In genomic region chr1:166839833-166840232, GRCm38 (mm10) we compare ENCODE assay signal across 14 mouse cellular contexts.
DNase-seq lines count a peak whose midpoint lies in the region; ATAC-seq and TF ChIP-seq lines count a peak whose summit lies in the region.
"Had no signal": no experiment of that assay in that cellular context is flagged by ENCODE, and none has a peak within 500 bp of the region (broad histone marks: within the 10 kb centered on the region; RNA-seq: fewer than 3 reads in every experiment).

No protein-coding gene starts in this region.

- no peaks in the 10 kb centered on the region for H3K36me3 ChIP-seq in forebrain, embryonic 12.5 days (replicated peaks)
- H3K36me3 ChIP-seq in forebrain, embryonic 10.5 days (replicated peaks): no peaks in the 10 kb centered on the region
- no peaks in the 10 kb centered on the region for H3K36me3 ChIP-seq in forebrain, embryonic 15.5 days
- no peaks in the 10 kb centered on the region for H3K36me3 ChIP-seq in midbrain, embryonic 13.5 days
- H3K36me3 ChIP-seq: G1E had no signal

- H3K9ac ChIP-seq in forebrain, embryonic 12.5 days: no peak overlapping the region
- H3K9ac ChIP-seq in forebrain, embryonic 15.5 days (replicated peaks): no peak overlapping the region
- H3K9ac ChIP-seq in midbrain, embryonic 13.5 days (replicated peaks): no peak overlapping the region
- H3K9ac ChIP-seq: liver, embryonic 14.5 days had no signal

- TF ChIP-seq POLR2A in brain, embryonic 14.5 days (IDR thresholded peaks at IDR 0.05; ENCODE audit: borderline replicate concordance, extremely low read depth, insufficient read depth, insufficient read length, poor library complexity, severe bottlenecking): no peak

- ATAC-seq in forebrain, embryonic 12.5 days (ENCODE audit: low FRiP score): peak; percentile 70
- ATAC-seq in forebrain, embryonic 15.5 days (replicated peaks): peak; percentile 56; the same call in 1 of the 2 replicates
- peak; percentile 67 for ATAC-seq in midbrain, embryonic 13.5 days

- 19% methylated on average over 7 of the region's 7 CpGs for WGBS in forebrain, embryonic 12.5 days
- 44% methylated on average over 7 of the region's 7 CpGs for WGBS in forebrain, embryonic 10.5 days
- WGBS in forebrain, embryonic 15.5 days: 13% methylated on average over 7 of the region's 7 CpGs
- WGBS in midbrain, embryonic 13.5 days: 18% methylated on average over 7 of the region's 7 CpGs

- H3K4me2 ChIP-seq in forebrain, embryonic 12.5 days: no peak overlapping the region
- no peak overlapping the region for H3K4me2 ChIP-seq in forebrain, embryonic 15.5 days (replicated peaks)
- no peak overlapping the region for H3K4me2 ChIP-seq in midbrain, embryonic 13.5 days (replicated peaks)

- no peaks in the 10 kb centered on the region for H3K27me3 ChIP-seq in forebrain, embryonic 12.5 days
- H3K27me3 ChIP-seq in forebrain, embryonic 10.5 days (ENCODE audit: poor library complexity, severe bottlenecking): no peaks in the 10 kb centered on the region
- H3K27me3 ChIP-seq in forebrain, embryonic 15.5 days: no peaks in the 10 kb centered on the region
- H3K27me3 ChIP-seq in midbrain, embryonic 13.5 days: no peaks in the 10 kb centered on the region

- no peak for DNase-seq in forebrain, embryonic 10.5 days (ENCODE audit: extremely low spot score, low spot score)
- peak; percentile 75 for DNase-seq in brain, embryonic 14.5 days (ENCODE audit: low read depth)
- DNase-seq in gastrocnemius, adult 2 months: no peak
- DNase-seq in gastrocnemius, postnatal 25 days: no peak
- DNase-seq in ovary, postnatal 10 days (ENCODE audit: low spot score): no peak
- DNase-seq: cerebellum, adult 11-12 months; heart, adult 11 months; kidney, postnatal 10 days; thymus, postnatal 14 days had no signal

- no peak for TF ChIP-seq CTCF in brain, embryonic 14.5 days (IDR thresholded peaks at IDR 0.05; ENCODE audit: borderline replicate concordance, extremely low read depth, insufficient read depth, insufficient read length)
- TF ChIP-seq CTCF in gastrocnemius, adult 2 months (IDR thresholded peaks at IDR 0.05): no peak

- intact Hi-C loops in gastrocnemius, adult 2 months (cut with DNase I): no loop called here

- peaks cover 29% of the 10 kb centered on the region for H3K4me1 ChIP-seq in forebrain, embryonic 12.5 days
- H3K4me1 ChIP-seq in forebrain, embryonic 10.5 days: peaks cover 28% of the 10 kb centered on the region
- H3K4me1 ChIP-seq in forebrain, embryonic 15.5 days: peaks cover 28% of the 10 kb centered on the region
- peaks cover 34% of the 10 kb centered on the region for H3K4me1 ChIP-seq in midbrain, embryonic 13.5 days (replicated peaks)

- H3K4me3 ChIP-seq in forebrain, embryonic 12.5 days (replicated peaks): no peak overlapping the region
- no peak overlapping the region for H3K4me3 ChIP-seq in forebrain, embryonic 10.5 days
- no peak overlapping the region for H3K4me3 ChIP-seq in forebrain, embryonic 15.5 days
- H3K4me3 ChIP-seq in midbrain, embryonic 13.5 days (replicated peaks): no peak overlapping the region
- no peak overlapping the region for H3K4me3 ChIP-seq in gastrocnemius, adult 2 months

- H3K9me3 ChIP-seq in forebrain, embryonic 12.5 days: no peaks in the 10 kb centered on the region
- no peaks in the 10 kb centered on the region for H3K9me3 ChIP-seq in forebrain, embryonic 10.5 days
- no peaks in the 10 kb centered on the region for H3K9me3 ChIP-seq in forebrain, embryonic 15.5 days
- H3K9me3 ChIP-seq in midbrain, embryonic 13.5 days: no peaks in the 10 kb centered on the region

- H3K27ac ChIP-seq in forebrain, embryonic 12.5 days: 0 out of 2 replicates have a peak overlapping the region, but pooled peaks have one; percentile 54
- H3K27ac ChIP-seq in forebrain, embryonic 10.5 days: no peak overlapping the region
- H3K27ac ChIP-seq in forebrain, embryonic 15.5 days (replicated peaks): no peak overlapping the region
- peak overlapping the region; percentile 58; the same call in 1 of the 2 replicates for H3K27ac ChIP-seq in midbrain, embryonic 13.5 days
- H3K27ac ChIP-seq in gastrocnemius, adult 2 months: no peak overlapping the region
- H3K27ac ChIP-seq: liver, embryonic 14.5 days had no signal

Comparison
In these comparisons a context has a peak if more than half of its experiments do, and no peak if none do; other contexts are left out.
1. H3K27ac ChIP-seq: peak in forebrain, embryonic 12.5 days (single experiment) and midbrain, embryonic 13.5 days (single experiment); none in forebrain, embryonic 10.5 days (single experiment), forebrain, embryonic 15.5 days (single experiment) and gastrocnemius, adult 2 months (single experiment).
2. Peak in every context shown above with its lines, with median percentiles within 50 percentile points of each other: ATAC-seq.